Mouse (Mus musculus): ENCODE results near the gene Dnah2.

DNA sequence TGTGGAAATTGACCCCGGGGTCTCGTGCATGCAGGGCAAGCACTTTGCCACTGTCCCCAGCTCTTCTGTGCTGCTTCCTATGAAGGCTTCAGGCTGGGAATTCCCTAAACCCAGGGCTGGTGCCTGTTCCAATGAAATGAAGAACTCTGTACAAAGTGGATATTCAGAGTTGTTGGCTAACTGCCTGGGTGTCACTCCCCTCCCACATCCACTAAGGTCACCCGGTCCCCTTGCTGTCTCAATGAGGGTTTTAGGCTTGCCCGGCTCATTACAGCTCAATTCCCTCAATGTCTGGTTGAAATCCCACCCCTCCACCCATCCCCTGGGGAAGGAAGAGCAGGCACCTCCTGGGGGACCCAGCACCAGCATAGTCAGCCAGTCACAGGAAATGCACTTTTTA, 28.9 kb downstream of the Dnah2 start:
- TF ChIP-seq CTCF (IDR thresholded peaks at IDR 0.05; ENCODE audit: low read depth, low read length) (no peak), POLR2A (IDR thresholded peaks at IDR 0.05; ENCODE audit: insufficient read depth, low read length) (no peak)

Data from ES-Bruce4 (cell line).